Mouse (Mus musculus): ENCODE measurements around the gene Fcgr3. TPM values are rescaled to one million over a fixed set of nuclear protein-coding genes. Genes with fewer than 3 reads are reported as not detected.
"Not testable (repeated sequence)": the region's sequence is repeated elsewhere in the genome, so short reads cannot be mapped to it uniquely, and the experiment has no call there.

Gene Fcgr3
- polyA plus RNA-seq (2021) = 0.05 TPM

DNA sequence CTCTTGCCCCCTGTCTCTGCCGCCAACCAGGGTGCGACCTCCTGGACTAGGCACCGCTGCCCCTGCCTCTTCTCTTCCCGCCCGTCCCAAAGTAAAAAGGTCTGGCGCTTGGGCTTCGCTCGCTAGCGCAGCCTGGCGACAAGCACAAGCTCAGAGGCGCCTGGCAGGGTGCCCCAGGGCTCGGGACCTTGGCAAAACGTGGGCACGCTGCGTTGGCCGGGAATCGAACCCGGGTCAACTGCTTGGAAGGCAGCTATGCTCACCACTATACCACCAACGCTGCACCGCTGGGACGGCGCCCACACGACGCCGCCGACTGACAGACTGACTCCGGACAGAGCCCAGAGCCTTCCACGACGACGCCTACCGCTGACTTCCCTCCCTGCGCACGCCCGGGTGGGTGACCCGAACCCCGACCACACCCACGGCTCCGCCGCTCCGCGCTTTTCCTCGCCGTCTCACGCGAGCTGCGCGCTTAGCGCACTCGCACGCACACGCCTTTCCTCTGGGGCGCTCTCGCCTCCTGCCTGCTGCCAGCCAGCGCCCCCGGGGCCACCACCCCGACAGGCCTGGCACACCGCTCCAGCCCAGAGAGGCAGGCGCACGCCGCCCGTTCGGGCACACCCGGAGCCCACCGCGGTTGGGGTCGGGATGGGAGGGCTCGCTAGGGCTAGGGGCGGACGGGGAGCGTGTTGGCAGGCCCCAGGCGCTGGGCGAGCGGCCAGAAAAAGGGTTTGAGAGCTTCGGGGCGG lies at the start of gene Fcgr3:
Gene Fcgr3, minus strand, starts transcription at position 445 of the 752 bp plus-strand sequence.
- DNase-seq (ENCODE audit: low read depth, low spot score); POLR2A ChIA-PET; H3K27me3 ChIP-seq; in situ Hi-C loops (cut with MboI; ENCODE audit: low pct_unique_long_range_greater_than_20kb); CTCF ChIA-PET: not testable (repeated sequence)
- TF ChIP-seq CTCF (IDR thresholded peaks at IDR 0.05) = peak; percentile 54
- ATAC-seq = peak; percentile 48

DNA sequence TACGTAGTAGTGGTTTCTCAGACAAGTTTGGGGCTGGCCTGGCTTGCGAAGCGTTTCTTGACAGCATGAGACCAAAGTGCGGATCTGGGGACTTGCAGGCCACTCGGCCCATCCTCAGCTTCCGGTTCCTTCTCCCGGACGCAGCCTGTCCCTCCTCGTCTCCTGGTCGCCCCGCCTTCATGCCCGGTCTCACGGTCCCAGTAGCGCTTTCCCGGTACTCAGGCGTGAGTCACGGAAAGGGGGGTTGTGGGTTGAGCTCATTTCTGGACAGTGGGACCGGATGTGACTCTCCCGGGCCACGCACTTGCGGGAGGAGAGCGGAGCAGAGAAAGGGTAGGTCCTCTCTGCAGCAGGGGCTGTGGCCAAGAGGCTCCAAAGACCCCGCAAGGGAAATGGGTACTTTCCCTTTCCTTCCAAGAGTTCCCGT lies 49.2 kb upstream of the Fcgr3 start, which contains the start of gene Cfap126:
Gene Cfap126, plus strand, starts transcription at position 46 of the 427 bp plus-strand sequence.
- peak; percentile 71 for DNase-seq (ENCODE audit: low read depth, low spot score)
- H3K27me3 ChIP-seq = no peaks in the 10 kb centered on the region
- ChIA-PET CTCF (interaction anchor here (0.7 to 2.1 kb wide), 3 partner anchors 22 to 167 kb away, joined by 4 to 7 read pairs (median 4); partner anchors contain the start of gene Ppox), POLR2A (interaction anchor here (1.0 kb wide), 2 partner anchors 12 to 118 kb away, joined by 3 to 7 read pairs; no protein-coding TSS in a partner anchor)
- in situ Hi-C loops (cut with MboI; ENCODE audit: low pct_unique_long_range_greater_than_20kb) = loop anchor here (5.0 to 10.0 kb wide), 3 partner anchors 108 to 361 kb away; partner anchors contain the start of gene Tomm40l
- no peak for TF ChIP-seq CTCF (IDR thresholded peaks at IDR 0.05)
- peak; percentile 81 for ATAC-seq

DNA sequence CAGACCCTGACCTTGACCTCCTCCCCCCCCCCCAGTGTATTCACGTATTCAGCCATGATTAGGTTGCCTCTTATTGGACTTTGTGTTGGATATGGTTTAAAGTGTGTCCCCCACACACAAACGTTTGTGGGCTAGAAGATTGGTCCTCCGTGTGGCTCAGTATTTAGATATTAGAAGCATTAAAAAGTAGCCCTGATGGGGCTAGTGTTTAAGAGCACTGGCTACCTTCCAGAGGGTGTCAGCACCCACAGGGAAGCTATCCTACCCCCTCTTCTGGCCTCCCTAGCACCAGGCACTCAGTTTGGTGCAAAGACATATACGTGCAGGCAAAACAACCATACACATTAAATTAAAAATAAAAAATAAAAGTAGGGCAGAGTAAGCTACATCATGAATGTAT lies 48.3 kb upstream of the Fcgr3 start:
- CTCF ChIA-PET = interaction anchor here (1.1 to 2.1 kb wide), 4 partner anchors 11 to 131 kb away, joined by 3 to 7 read pairs (median 4); no protein-coding TSS in a partner anchor
- ATAC-seq (no peak), DNase-seq (ENCODE audit: low read depth, low spot score) (no peak)
- peak; percentile 22 for TF ChIP-seq CTCF (IDR thresholded peaks at IDR 0.05)
- in situ Hi-C loops (cut with MboI; ENCODE audit: low pct_unique_long_range_greater_than_20kb) = loop anchor here (5.0 to 10.0 kb wide), 3 partner anchors 109 to 362 kb away; partner anchors contain the start of gene Tomm40l
- POLR2A ChIA-PET = interaction anchor here (0.6 to 1.0 kb wide), 4 partner anchors 79 to 308 kb away, joined by 3 to 7 read pairs (median 5); no protein-coding TSS in a partner anchor
- no peaks in the 10 kb centered on the region for H3K27me3 ChIP-seq

DNA sequence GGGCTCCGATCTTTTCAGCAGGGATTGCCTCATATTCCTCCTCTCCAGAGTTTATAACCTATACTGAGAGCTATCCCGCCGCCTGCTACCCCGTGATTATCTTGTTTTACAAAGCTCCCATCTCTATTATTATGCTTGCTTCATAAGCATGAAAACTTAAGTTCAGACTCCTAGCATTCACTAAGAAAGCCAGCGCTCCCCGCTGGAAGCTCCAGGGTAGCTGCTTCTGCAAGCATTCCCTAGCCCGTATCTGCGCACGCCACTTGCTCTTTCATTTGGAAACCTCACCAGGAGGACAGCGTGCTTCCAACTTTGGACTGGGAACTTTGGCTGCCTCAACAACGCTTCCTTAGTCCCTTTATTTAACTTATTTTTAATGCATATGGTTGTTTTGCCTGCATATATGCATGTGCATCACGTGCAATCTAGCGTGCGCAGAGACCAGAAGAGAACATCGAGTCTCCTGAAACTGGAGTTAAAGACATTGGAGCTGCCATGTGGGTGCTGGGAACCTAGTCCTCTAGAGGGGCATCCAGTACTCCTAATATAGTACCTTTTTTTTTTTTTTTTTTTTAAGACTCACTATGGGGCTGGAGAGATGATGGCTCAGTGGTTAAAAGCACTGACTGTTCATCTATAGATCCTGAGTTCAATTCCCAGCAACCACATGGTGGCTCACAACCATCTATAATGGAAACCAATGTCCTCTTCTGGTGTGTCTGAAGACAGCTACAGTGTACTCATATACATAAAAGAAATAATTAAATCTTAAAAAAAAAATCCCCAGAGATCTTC lies 47.2 kb upstream of the Fcgr3 start:
- peak; percentile 27 for TF ChIP-seq CTCF (IDR thresholded peaks at IDR 0.05)
- peak; percentile 19 for ATAC-seq
- in situ Hi-C loops (cut with MboI; ENCODE audit: low pct_unique_long_range_greater_than_20kb) = loop anchor here (5.0 to 10.0 kb wide), 3 partner anchors 110 to 363 kb away; partner anchors contain the start of gene Tomm40l
- ChIA-PET CTCF (interaction anchor here (0.7 to 2.3 kb wide), 19 partner anchors 10 to 218 kb away, joined by 3 to 12 read pairs (median 4); partner anchors contain the start of genes B4galt3, Ndufs2, Ppox and Tomm40l), POLR2A (interaction anchor here (0.7 to 1.0 kb wide), 4 partner anchors 80 to 158 kb away, joined by 3 to 5 read pairs (median 3); partner anchors contain the start of gene B4galt3)
- no peak for DNase-seq (ENCODE audit: low read depth, low spot score)
- H3K27me3 ChIP-seq = no peaks in the 10 kb centered on the region

DNA sequence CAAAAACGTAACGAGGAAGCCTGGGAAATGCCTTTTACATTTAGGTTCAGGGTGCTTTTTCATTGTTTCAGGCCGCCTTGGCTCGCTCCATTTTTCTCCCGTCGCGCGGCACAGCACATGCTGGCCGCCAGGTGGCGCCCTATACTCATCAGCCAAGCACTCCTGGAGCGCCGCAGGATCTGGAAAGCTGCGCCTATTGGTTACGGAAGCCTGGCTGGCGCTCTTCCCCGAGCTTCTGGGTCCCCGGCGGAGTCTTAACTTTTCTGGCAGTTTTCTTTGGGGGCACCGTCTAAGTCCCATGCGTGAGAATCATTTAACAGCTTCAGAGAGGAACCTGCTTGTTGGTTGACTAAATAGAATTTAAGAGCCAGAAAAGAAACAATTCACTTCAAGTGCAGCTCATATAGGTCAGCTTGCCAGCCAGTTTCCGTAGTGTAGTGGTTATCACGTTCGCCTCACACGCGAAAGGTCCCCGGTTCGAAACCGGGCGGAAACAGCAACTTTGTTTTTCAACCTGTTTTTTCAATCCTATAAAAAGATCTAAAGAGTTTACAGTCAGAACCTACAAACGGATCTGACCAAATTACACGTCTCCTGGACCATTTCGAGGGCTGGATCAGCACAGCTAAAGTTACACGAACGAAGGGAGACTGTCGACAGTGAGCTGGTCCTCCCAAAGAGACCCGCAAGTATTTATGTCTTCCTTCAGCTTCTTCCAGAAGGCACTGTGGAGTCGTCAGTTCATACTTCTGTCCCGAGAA lies 46.5 kb upstream of the Fcgr3 start:
- POLR2A ChIA-PET = interaction anchor here (0.7 to 1.0 kb wide), 2 partner anchors 137 to 159 kb away, joined by 3 read pairs; partner anchors contain the start of gene B4galt3

DNA sequence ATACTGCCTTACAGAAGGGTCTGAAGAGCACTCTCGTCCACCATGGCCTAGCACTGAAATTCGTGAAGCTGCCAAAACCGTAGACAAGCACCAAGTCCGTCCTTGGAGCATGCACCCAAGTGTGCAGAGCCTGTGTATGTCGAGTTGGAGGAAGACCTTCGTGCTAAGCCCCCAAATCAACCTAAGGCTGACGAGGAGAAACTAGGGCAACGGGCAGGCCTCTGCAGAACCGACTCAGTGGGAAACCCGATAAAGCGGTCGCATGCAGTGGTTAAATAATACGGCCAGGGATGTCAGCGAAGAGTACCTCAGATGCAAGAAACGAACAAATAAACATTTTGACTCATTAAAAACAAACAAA lies 45.9 kb upstream of the Fcgr3 start:
- TF ChIP-seq CTCF (IDR thresholded peaks at IDR 0.05) = no peak
- no peak for DNase-seq (ENCODE audit: low read depth, low spot score)
- in situ Hi-C loops (cut with MboI; ENCODE audit: low pct_unique_long_range_greater_than_20kb) = loop anchor here (5.0 to 10.0 kb wide), 3 partner anchors 112 to 364 kb away; partner anchors contain the start of gene Tomm40l
- CTCF ChIA-PET = interaction anchor here (0.7 to 2.3 kb wide), 14 partner anchors 8 to 215 kb away, joined by 3 to 12 read pairs (median 4); partner anchors contain the start of genes B4galt3 and Ppox
- ATAC-seq = no peak
- H3K27me3 ChIP-seq = no peaks in the 10 kb centered on the region
- POLR2A ChIA-PET = no interaction called here

More for the DNA sequence above, 46.5 kb upstream of the Fcgr3 start:
- ATAC-seq (peak; percentile 82), DNase-seq (ENCODE audit: low read depth, low spot score) (peak; percentile 68)
- in situ Hi-C loops (cut with MboI; ENCODE audit: low pct_unique_long_range_greater_than_20kb) = loop anchor here (5.0 to 10.0 kb wide), 3 partner anchors 111 to 364 kb away; partner anchors contain the start of gene Tomm40l
- no peaks in the 10 kb centered on the region for H3K27me3 ChIP-seq
- peak; percentile 99 for TF ChIP-seq CTCF (IDR thresholded peaks at IDR 0.05)
- CTCF ChIA-PET = interaction anchor here (0.6 to 2.3 kb wide), 22 partner anchors 9 to 216 kb away, joined by 3 to 12 read pairs (median 4); partner anchors contain the start of genes B4galt3, Ndufs2, Ppox and Tomm40l

DNA sequence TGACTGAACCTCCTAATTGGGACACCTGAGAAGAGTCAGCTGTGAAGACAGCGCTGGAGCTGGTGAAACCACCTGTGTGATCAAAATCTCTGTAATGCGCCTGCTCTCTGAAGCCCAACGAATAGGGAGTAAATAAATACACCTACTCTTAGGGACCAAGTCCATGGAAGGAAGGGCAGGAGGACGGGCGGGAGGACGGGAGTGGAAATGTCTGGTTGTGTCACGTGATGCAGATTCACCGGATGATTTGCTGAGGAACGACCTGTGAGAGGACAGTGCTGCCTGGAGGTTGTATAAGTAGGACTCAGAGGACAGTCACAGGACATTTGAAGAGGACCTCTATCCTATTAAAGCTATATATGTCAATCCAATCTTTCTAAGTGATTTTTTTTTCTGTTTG lies 44.9 kb upstream of the Fcgr3 start:
- TF ChIP-seq CTCF (IDR thresholded peaks at IDR 0.05) = no peak
- CTCF ChIA-PET = interaction anchor here (1.0 kb wide), 1 partner anchor 148 kb away, joined by 3 read pairs; no protein-coding TSS in a partner anchor
- no peaks in the 10 kb centered on the region for H3K27me3 ChIP-seq
- POLR2A ChIA-PET = no interaction called here
- no peak for DNase-seq (ENCODE audit: low read depth, low spot score)
- in situ Hi-C loops (cut with MboI; ENCODE audit: low pct_unique_long_range_greater_than_20kb) = loop anchor here (5.0 to 10.0 kb wide), 4 partner anchors 113 to 365 kb away; partner anchors contain the start of gene Tomm40l
- ATAC-seq = no peak

DNA sequence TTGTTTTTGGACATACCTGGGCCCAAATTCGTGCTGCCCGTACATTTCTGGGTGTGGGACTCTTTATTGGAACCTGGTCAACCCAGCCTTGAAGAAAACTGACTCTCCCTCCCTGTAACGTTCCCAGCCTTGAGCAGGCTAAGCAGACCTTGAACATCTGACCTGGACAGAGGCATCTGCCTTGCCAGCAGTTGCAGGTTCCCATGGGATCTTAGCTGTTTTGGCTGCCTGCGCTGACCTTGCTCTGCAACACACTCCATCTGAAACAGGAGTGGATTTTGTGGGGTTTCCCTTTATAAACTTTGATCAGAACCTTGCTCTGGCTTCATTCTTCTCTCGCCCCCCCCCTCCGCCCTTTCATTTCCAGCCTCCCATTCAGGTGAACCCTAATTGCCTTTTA lies 40.5 kb upstream of the Fcgr3 start:
- no peak for TF ChIP-seq CTCF (IDR thresholded peaks at IDR 0.05)
- ATAC-seq = no peak
- POLR2A ChIA-PET = no interaction called here
- CTCF ChIA-PET = no interaction called here
- no peak for DNase-seq (ENCODE audit: low read depth, low spot score)
- in situ Hi-C loops (cut with MboI; ENCODE audit: low pct_unique_long_range_greater_than_20kb) = loop anchor here (10.0 kb wide), 1 partner anchor 210 kb away; no protein-coding TSS in a partner anchor
- no peaks in the 10 kb centered on the region for H3K27me3 ChIP-seq

Measured in Patski (cell line).